Mouse (Mus musculus) megakaryocyte progenitor cell, adult 5-6 weeks (primary cell): ENCODE measurements around the gene Plpp7. TPM values are rescaled to one million over a fixed set of nuclear protein-coding genes. Genes with fewer than 3 reads are reported as not detected.

Experiments
- ATAC-seq: replicated peaks from 2 replicates; pipeline ENCODE4 v1.8.0; 2016; ENCODE audit warnings: mild to moderate bottlenecking, moderate TSS enrichment, inconsistent platforms; ENCODE audit not compliant: poor library complexity
- total RNA-seq, 2 experiments: library from RNA; stranded (forward) in 1 of 2; stranded (reverse) in 1 of 2; fragments of 157-497, 149-512 nt in 1 of 2; fragments of 200-1000 nt in 1 of 2; gene quantifications; 2 replicates each; pipeline versions ENCODE4 v1.2.3 to v1.2.4; 2015 to 2017

Plpp7 gene
- total RNA-seq (2015) (1.4 TPM in 2 replicates), total RNA-seq (2017) (0.54 and 2.5 TPM in 2 replicates)

GRCm38 (mm10) chr2:32095351-32096121 lies at the start of gene Plpp7:
Plpp7 (plus strand) TSS chr2:32095528.
- ATAC-seq: peak; percentile 78

GRCm38 (mm10) chr2:32046009-32046408 lies 49.3 kb upstream of the Plpp7 start:
- ATAC-seq: no peak

GRCm38 (mm10) chr2:32047323-32047722 lies 48.0 kb upstream of the Plpp7 start:
- peak; percentile 42; the same call in 1 of the 2 replicates for ATAC-seq

GRCm38 (mm10) chr2:32051791-32052190 lies 43.5 kb upstream of the Plpp7 start:
- ATAC-seq: no peak

GRCm38 (mm10) chr2:32052418-32052817 lies 42.9 kb upstream of the Plpp7 start:
- ATAC-seq: no peak

- ATAC-seq: no peak
Measured at GRCm38 (mm10) chr2:32055357-32055965, 39.9 kb upstream of the Plpp7 start.

GRCm38 (mm10) chr2:32056524-32056923 lies 38.8 kb upstream of the Plpp7 start:
- ATAC-seq: no peak

- peak; percentile 16; the same call in 1 of the 2 replicates for ATAC-seq
Measured at GRCm38 (mm10) chr2:32057360-32057759, 38.0 kb upstream of the Plpp7 start.

GRCm38 (mm10) chr2:32057794-32058193 lies 37.5 kb upstream of the Plpp7 start:
- no peak for ATAC-seq

GRCm38 (mm10) chr2:32058241-32058640 lies 37.1 kb upstream of the Plpp7 start:
- no peak for ATAC-seq

- ATAC-seq: no peak
Measured at GRCm38 (mm10) chr2:32058716-32059115, 36.6 kb upstream of the Plpp7 start.

GRCm38 (mm10) chr2:32059613-32060012 lies 35.7 kb upstream of the Plpp7 start:
- no peak for ATAC-seq

- no peak for ATAC-seq
Measured at GRCm38 (mm10) chr2:32060228-32060805, 35.0 kb upstream of the Plpp7 start.

- ATAC-seq: peak; percentile 62
Measured at GRCm38 (mm10) chr2:32061189-32061588, 34.1 kb upstream of the Plpp7 start.

- ATAC-seq: peak; percentile 68
Measured at GRCm38 (mm10) chr2:32061722-32062505, 33.4 kb upstream of the Plpp7 start.

- ATAC-seq: peak; percentile 29; the same call in 1 of the 2 replicates
Measured at GRCm38 (mm10) chr2:32062626-32063410, 32.5 kb upstream of the Plpp7 start.

- no peak for ATAC-seq
Measured at GRCm38 (mm10) chr2:32063451-32064151, 31.7 kb upstream of the Plpp7 start.

GRCm38 (mm10) chr2:32064913-32065312 lies 30.4 kb upstream of the Plpp7 start:
- no peak for ATAC-seq

GRCm38 (mm10) chr2:32065371-32065791 lies 29.9 kb upstream of the Plpp7 start:
- ATAC-seq: no peak

GRCm38 (mm10) chr2:32066005-32066404 lies 29.3 kb upstream of the Plpp7 start:
- no peak for ATAC-seq
